ENCODE assay signal across 28 mouse cellular contexts in genomic region chr8:61682902-61683301, GRCm38 (mm10).
A peak's percentile ranks its signal among the peaks of the same experiment; 100 is the strongest.
DNase-seq lines count a peak whose midpoint lies in the region; ATAC-seq and TF ChIP-seq lines count a peak whose summit lies in the region.
"Had no signal": no experiment of that assay in that cellular context is flagged by ENCODE, and none has a peak within 500 bp of the region (broad histone marks: within the 10 kb centered on the region; RNA-seq: fewer than 3 reads in every experiment).

No protein-coding gene starts in this region.

- H3K9ac ChIP-seq in heart, adult 2 months (ENCODE audit: low read depth, low read length): no peak overlapping the region
- H3K9ac ChIP-seq in heart, embryonic 15.5 days: no peak overlapping the region
- no peak overlapping the region for H3K9ac ChIP-seq in kidney, postnatal 0 days (ENCODE audit: low read depth, low read length)
- H3K9ac ChIP-seq: forebrain, embryonic 13.5 days; hindbrain, embryonic 13.5 days; intestine, embryonic 15.5 days had no signal

- WGBS in heart, adult 2 months: 51% methylated on average over 2 of the region's 2 CpGs
- 27% methylated on average over 2 of the region's 2 CpGs for WGBS in heart, embryonic 15.5 days
- WGBS in kidney, adult 2 months: 60% methylated on average over 2 of the region's 2 CpGs
- WGBS in kidney, postnatal 0 days: 22% methylated on average over 2 of the region's 2 CpGs

- no peaks in the 10 kb centered on the region for H3K27me3 ChIP-seq in heart, adult 2 months (ENCODE audit: control insufficient read depth, insufficient read depth, low read length)
- H3K27me3 ChIP-seq in heart, embryonic 15.5 days: no peaks in the 10 kb centered on the region
- H3K27me3 ChIP-seq in kidney, adult 2 months (replicated peaks; ENCODE audit: control insufficient read depth, insufficient read depth, low read length): peaks cover 1% of the 10 kb centered on the region; the same call in 1 of the 2 replicates
- no peaks in the 10 kb centered on the region for H3K27me3 ChIP-seq in kidney, postnatal 0 days (ENCODE audit: insufficient read depth, low read length)
- H3K27me3 ChIP-seq: CH12.LX; forebrain, embryonic 13.5 days; hindbrain, embryonic 13.5 days; intestine, embryonic 15.5 days; Patski had no signal

- no peak for TF ChIP-seq CTCF in heart, adult 2 months (IDR thresholded peaks at IDR 0.05)
- no peak for TF ChIP-seq CTCF in kidney, adult 2 months (conservative IDR thresholded peaks at IDR 0.05; ENCODE audit: insufficient read depth, insufficient read length, low read depth, low read length)
- TF ChIP-seq CTCF in kidney, postnatal 0 days (IDR thresholded peaks at IDR 0.05; ENCODE audit: low read depth): no peak

- intact Hi-C loops in heart, adult 2 months (cut with DNase I): loop anchor here (5.0 kb wide), 1 partner anchor 66 kb away; no protein-coding TSS in a partner anchor
- intact Hi-C loops in heart, postnatal 36 days (cut with DNase I): no loop called here

- no peak overlapping the region for H3K4me2 ChIP-seq in heart, embryonic 15.5 days
- no peak overlapping the region for H3K4me2 ChIP-seq in kidney, postnatal 0 days (ENCODE audit: low read length)
- H3K4me2 ChIP-seq: forebrain, embryonic 13.5 days; heart, embryonic 11.5 days; hindbrain, embryonic 13.5 days; intestine, embryonic 15.5 days had no signal

- peaks cover 2% of the 10 kb centered on the region for H3K4me1 ChIP-seq in heart, adult 2 months (ENCODE audit: control insufficient read depth, insufficient read depth, low read length)
- peaks cover 45% of the 10 kb centered on the region for H3K4me1 ChIP-seq in heart, embryonic 15.5 days (replicated peaks)
- no peaks in the 10 kb centered on the region for H3K4me1 ChIP-seq in kidney, adult 2 months (ENCODE audit: control insufficient read depth, insufficient read depth, low read length)
- H3K4me1 ChIP-seq in kidney, postnatal 0 days (replicated peaks; ENCODE audit: insufficient read depth, low read length): no peaks in the 10 kb centered on the region
- H3K4me1 ChIP-seq: forebrain, embryonic 10.5 days; forebrain, embryonic 13.5 days; hindbrain, embryonic 10.5 days; hindbrain, embryonic 13.5 days; intestine, embryonic 15.5 days had no signal

- TF ChIP-seq POLR2A in heart, adult 2 months (IDR thresholded peaks at IDR 0.05; ENCODE audit: insufficient read depth, low read depth, low read length): no peak
- no peak for TF ChIP-seq POLR2A in kidney, adult 2 months (IDR thresholded peaks at IDR 0.05; ENCODE audit: low read depth, low read length)

- TF ChIP-seq EP300 in heart, adult 2 months (IDR thresholded peaks at IDR 0.05; ENCODE audit: insufficient read depth, low read depth, low read length): no peak

- H3K27ac ChIP-seq in heart, adult 2 months: peak overlapping the region; percentile 73
- H3K27ac ChIP-seq in heart, embryonic 15.5 days: peak overlapping the region; percentile 74
- peak overlapping the region; percentile 31; the same call in 1 of the 2 replicates for H3K27ac ChIP-seq in kidney, adult 2 months (ENCODE audit: insufficient read depth, low read depth, low read length)
- H3K27ac ChIP-seq in kidney, postnatal 0 days: no peak overlapping the region
- H3K27ac ChIP-seq: forebrain, embryonic 10.5 days; forebrain, embryonic 13.5 days; hindbrain, embryonic 10.5 days; hindbrain, embryonic 13.5 days; intestine, embryonic 15.5 days had no signal

- no peak for DNase-seq in heart, adult 2 months
- DNase-seq in heart, postnatal 36 days: no peak
- DNase-seq in heart, adult 9 months (ENCODE audit: low spot score in 2 of 2): no peak
- no peak for DNase-seq in kidney, adult 2 months
- DNase-seq in kidney, postnatal 36 days: no peak
- peak; percentile 67 for DNase-seq in kidney, postnatal 0 days (ENCODE audit: low spot score)
- DNase-seq in kidney, postnatal 10 days: no peak
- DNase-seq: adrenal gland, postnatal 10 days; adrenal gland, postnatal 36 days; B cell, adult 2 months; cerebellum, adult 18-20 months; cerebellum, adult 9-10 months; cerebellum, postnatal 14 days; gastrocnemius, postnatal 25 days; heart, adult 18-20 months; kidney, adult 18-20 months had no signal

- no peak for ATAC-seq in heart, embryonic 15.5 days (replicated peaks; ENCODE audit: insufficient number of reproducible peaks, insufficient read depth, low FRiP score, low read depth)
- no peak for ATAC-seq in kidney, postnatal 0 days (replicated peaks; ENCODE audit: low FRiP score, low read depth)
- ATAC-seq: forebrain, embryonic 13.5 days; forebrain, embryonic 16.5 days; hindbrain, embryonic 16.5 days; intestine, embryonic 15.5 days; Patski had no signal

- H3K79me2 ChIP-seq in heart, adult 2 months (replicated peaks; ENCODE audit: control insufficient read depth, insufficient read depth, low read length): no peaks in the 10 kb centered on the region

- peaks cover 22% of the 10 kb centered on the region for H3K36me3 ChIP-seq in heart, adult 2 months (ENCODE audit: control insufficient read depth, insufficient read depth, low read length)
- H3K36me3 ChIP-seq in heart, embryonic 15.5 days: peaks cover 33% of the 10 kb centered on the region; the same call in 1 of the 2 replicates
- no peaks in the 10 kb centered on the region for H3K36me3 ChIP-seq in kidney, adult 2 months (ENCODE audit: control insufficient read depth, insufficient read depth, low read length)
- H3K36me3 ChIP-seq in kidney, postnatal 0 days (ENCODE audit: insufficient read depth, low read length): no peaks in the 10 kb centered on the region
- H3K36me3 ChIP-seq: G1E; hindbrain, embryonic 13.5 days; intestine, embryonic 15.5 days had no signal

- H3K4me3 ChIP-seq in heart, adult 2 months: no peak overlapping the region
- H3K4me3 ChIP-seq in heart, embryonic 15.5 days: no peak overlapping the region
- no peak overlapping the region for H3K4me3 ChIP-seq in kidney, adult 2 months (ENCODE audit: insufficient read depth, low read depth, low read length)
- H3K4me3 ChIP-seq in kidney, postnatal 0 days (replicated peaks; ENCODE audit: low read depth, low read length): no peak overlapping the region
- H3K4me3 ChIP-seq: forebrain, embryonic 10.5 days; forebrain, embryonic 13.5 days; hindbrain, embryonic 10.5 days; hindbrain, embryonic 13.5 days; intestine, embryonic 15.5 days had no signal

- no peaks in the 10 kb centered on the region for H3K9me3 ChIP-seq in heart, embryonic 15.5 days (replicated peaks)
- H3K9me3 ChIP-seq in kidney, postnatal 0 days (replicated peaks; ENCODE audit: low read length): no peaks in the 10 kb centered on the region
- H3K9me3 ChIP-seq: forebrain, embryonic 10.5 days; forebrain, embryonic 13.5 days; G1E; hindbrain, embryonic 10.5 days; hindbrain, embryonic 13.5 days; intestine, embryonic 15.5 days had no signal
